Mouse (Mus musculus): ENCODE data around the gene Snx11. TPM values are rescaled to one million over a fixed set of nuclear protein-coding genes. Genes with fewer than 3 reads are reported as not detected.
A peak's percentile ranks its signal among the peaks of the same experiment; 100 is the strongest.

Snx11 gene
- polyA plus RNA-seq, 1 experiment from 2014 or later: 22.2 TPM

- Histone ChIP-seq H3K27me3 (peaks cover 38% of the 10 kb centered on the region), H3K9me3 (no peaks in the 10 kb centered on the region), H3K36me3 (no peaks in the 10 kb centered on the region), H3K4me3 (no peak overlapping the region), H3K4me1 (peaks cover 2% of the 10 kb centered on the region; the same call in 1 of the 2 replicates), H3K27ac (no peak overlapping the region), H3K9ac (no peak overlapping the region), H3K4me2 (replicated peaks) (no peak overlapping the region)
- 41% methylated on average over 3 of the region's 3 CpGs for WGBS
- ATAC-seq (ENCODE audit: low FRiP score, low read depth): no peak
Observed at GRCm38 (mm10) chr11:96747555-96747954, 29.8 kb downstream of the Snx11 start.

GRCm38 (mm10) chr11:96746648-96747047 lies 30.7 kb downstream of the Snx11 start:
- H3K9ac ChIP-seq: no peak overlapping the region
- H3K4me2 ChIP-seq (replicated peaks): no peak overlapping the region
- no peaks in the 10 kb centered on the region for H3K9me3 ChIP-seq
- ATAC-seq (ENCODE audit: low FRiP score, low read depth): no peak
- WGBS: 65% methylated on average over 6 of the region's 6 CpGs
- H3K4me1 ChIP-seq: peaks cover 11% of the 10 kb centered on the region
- H3K36me3 ChIP-seq: no peaks in the 10 kb centered on the region
- no peak overlapping the region for H3K27ac ChIP-seq
- H3K4me3 ChIP-seq: no peak overlapping the region
- peaks cover 46% of the 10 kb centered on the region for H3K27me3 ChIP-seq

- Histone ChIP-seq H3K9ac (no peak overlapping the region), H3K27me3 (peaks cover 67% of the 10 kb centered on the region), H3K4me1 (peaks cover 10% of the 10 kb centered on the region), H3K4me2 (replicated peaks) (no peak overlapping the region), H3K27ac (no peak overlapping the region), H3K36me3 (no peaks in the 10 kb centered on the region), H3K9me3 (no peaks in the 10 kb centered on the region), H3K4me3 (no peak overlapping the region)
- 74% methylated on average over 4 of the region's 4 CpGs for WGBS
- no peak for ATAC-seq (ENCODE audit: low FRiP score, low read depth)
Observed at GRCm38 (mm10) chr11:96743891-96744290, 33.5 kb downstream of the Snx11 start.

GRCm38 (mm10) chr11:96743000-96743399 lies 34.4 kb downstream of the Snx11 start:
- H3K4me1 ChIP-seq: peaks cover 10% of the 10 kb centered on the region

GRCm38 (mm10) chr11:96741995-96742394 lies 35.4 kb downstream of the Snx11 start:
- WGBS: 8% methylated on average over 12 of the region's 12 CpGs
- Histone ChIP-seq H3K4me2 (replicated peaks) (no peak overlapping the region; the same call in 1 of the 2 replicates), H3K4me3 (no peak overlapping the region), H3K27ac (no peak overlapping the region), H3K9ac (no peak overlapping the region), H3K36me3 (no peaks in the 10 kb centered on the region), H3K9me3 (no peaks in the 10 kb centered on the region), H3K27me3 (peaks cover 75% of the 10 kb centered on the region), H3K4me1 (peaks cover 10% of the 10 kb centered on the region)
- no peak for ATAC-seq (ENCODE audit: low FRiP score, low read depth)

More at GRCm38 (mm10) chr11:96743000-96743399, 34.4 kb downstream of the Snx11 start:
- Histone ChIP-seq H3K9me3 (no peaks in the 10 kb centered on the region), H3K4me3 (no peak overlapping the region), H3K9ac (no peak overlapping the region), H3K27me3 (peaks cover 74% of the 10 kb centered on the region), H3K4me2 (replicated peaks) (0 out of 2 replicates have a peak overlapping the region, but pooled peaks have one; percentile 9), H3K27ac (no peak overlapping the region), H3K36me3 (no peaks in the 10 kb centered on the region)
- 57% methylated on average over 11 of the region's 11 CpGs for WGBS
- no peak for ATAC-seq (ENCODE audit: low FRiP score, low read depth)

GRCm38 (mm10) chr11:96740796-96741195 lies 36.6 kb downstream of the Snx11 start:
- Histone ChIP-seq H3K4me3 (no peak overlapping the region), H3K9me3 (no peaks in the 10 kb centered on the region), H3K9ac (no peak overlapping the region), H3K27me3 (peaks cover 82% of the 10 kb centered on the region), H3K36me3 (no peaks in the 10 kb centered on the region), H3K4me1 (peaks cover 14% of the 10 kb centered on the region), H3K27ac (no peak overlapping the region), H3K4me2 (replicated peaks) (no peak overlapping the region)
- 68% methylated on average over 12 of the region's 12 CpGs for WGBS
- no peak for ATAC-seq (ENCODE audit: low FRiP score, low read depth)

GRCm38 (mm10) chr11:96737673-96738471 lies 39.5 kb downstream of the Snx11 start:
- H3K4me3 ChIP-seq: no peak overlapping the region
- H3K27ac ChIP-seq: no peak overlapping the region
- peaks cover 61% of the 10 kb centered on the region for H3K27me3 ChIP-seq
- no peaks in the 10 kb centered on the region for H3K36me3 ChIP-seq
- peaks cover 14% of the 10 kb centered on the region for H3K4me1 ChIP-seq
- 58% methylated on average over 14 of the region's 14 CpGs for WGBS
- H3K9me3 ChIP-seq: no peaks in the 10 kb centered on the region
- no peak for ATAC-seq (ENCODE audit: low FRiP score, low read depth)
- no peak overlapping the region for H3K4me2 ChIP-seq (replicated peaks)
- no peak overlapping the region for H3K9ac ChIP-seq

GRCm38 (mm10) chr11:96736361-96736760 lies 41.0 kb downstream of the Snx11 start:
- H3K9ac ChIP-seq: no peak overlapping the region
- H3K27me3 ChIP-seq: peaks cover 51% of the 10 kb centered on the region

GRCm38 (mm10) chr11:96735908-96736307 lies 41.5 kb downstream of the Snx11 start:
- WGBS: under 1% methylated on average over 19 of the region's 19 CpGs
- H3K4me2 ChIP-seq (replicated peaks): peak overlapping the region; percentile 58
- H3K27me3 ChIP-seq: peaks cover 46% of the 10 kb centered on the region
- no peaks in the 10 kb centered on the region for H3K36me3 ChIP-seq
- peak overlapping the region; percentile 46; the same call in 1 of the 2 replicates for H3K9ac ChIP-seq
- peak overlapping the region; percentile 24 for H3K4me3 ChIP-seq
- H3K4me1 ChIP-seq: 0 out of 2 replicates have a peak, but pooled peaks cover 7% of the 10 kb centered on the region
- H3K9me3 ChIP-seq: no peaks in the 10 kb centered on the region
- peak; percentile 51; the same call in 1 of the 2 replicates for ATAC-seq (ENCODE audit: low FRiP score, low read depth)
- H3K27ac ChIP-seq: no peak overlapping the region

More at GRCm38 (mm10) chr11:96736361-96736760, 41.0 kb downstream of the Snx11 start:
- Histone ChIP-seq H3K4me2 (replicated peaks) (peak overlapping the region; percentile 58), H3K36me3 (no peaks in the 10 kb centered on the region), H3K4me3 (peak overlapping the region; percentile 24), H3K9me3 (no peaks in the 10 kb centered on the region), H3K4me1 (0 out of 2 replicates have a peak, but pooled peaks cover 7% of the 10 kb centered on the region), H3K27ac (no peak overlapping the region)
- ATAC-seq (ENCODE audit: low FRiP score, low read depth): no peak
- 13% methylated on average over 11 of the region's 11 CpGs for WGBS

GRCm38 (mm10) chr11:96732657-96733056 lies 44.7 kb downstream of the Snx11 start:
- Histone ChIP-seq H3K4me3 (no peak overlapping the region), H3K9me3 (no peaks in the 10 kb centered on the region), H3K27me3 (peaks cover 32% of the 10 kb centered on the region), H3K4me2 (replicated peaks) (no peak overlapping the region), H3K27ac (no peak overlapping the region), H3K4me1 (0 out of 2 replicates have a peak, but pooled peaks cover 7% of the 10 kb centered on the region), H3K9ac (no peak overlapping the region), H3K36me3 (no peaks in the 10 kb centered on the region)
- WGBS: 38% methylated on average over 4 of the region's 4 CpGs
- no peak for ATAC-seq (ENCODE audit: low FRiP score, low read depth)

- 0 out of 2 replicates have a peak, but pooled peaks cover 3% of the 10 kb centered on the region for H3K4me1 ChIP-seq
- no peaks in the 10 kb centered on the region for H3K36me3 ChIP-seq
- H3K27ac ChIP-seq: no peak overlapping the region
- ATAC-seq (ENCODE audit: low FRiP score, low read depth): no peak
- peaks cover 22% of the 10 kb centered on the region for H3K27me3 ChIP-seq
- H3K4me2 ChIP-seq (replicated peaks): no peak overlapping the region
- H3K9me3 ChIP-seq: no peaks in the 10 kb centered on the region
- H3K9ac ChIP-seq: no peak overlapping the region
- 79% methylated on average over 5 of the region's 5 CpGs for WGBS
- no peak overlapping the region for H3K4me3 ChIP-seq
Observed at GRCm38 (mm10) chr11:96730327-96730726, 47.0 kb downstream of the Snx11 start.

- WGBS: 49% methylated on average over 9 of the region's 9 CpGs
- Histone ChIP-seq H3K36me3 (no peaks in the 10 kb centered on the region), H3K4me1 (0 out of 2 replicates have a peak, but pooled peaks cover 3% of the 10 kb centered on the region), H3K27ac (no peak overlapping the region), H3K27me3 (peaks cover 18% of the 10 kb centered on the region), H3K9me3 (no peaks in the 10 kb centered on the region), H3K4me3 (no peak overlapping the region), H3K4me2 (replicated peaks) (no peak overlapping the region), H3K9ac (no peak overlapping the region)
- ATAC-seq (ENCODE audit: low FRiP score, low read depth): no peak
Observed at GRCm38 (mm10) chr11:96729462-96729861, 47.9 kb downstream of the Snx11 start.

All from limb, embryonic 13.5 days (tissue).